Mouse (Mus musculus) small intestine, adult 2 months (tissue): ENCODE results near the gene Slc25a5.

Experiments used
- CTCF ChIP-seq: fragments of 200-500 bp; IDR thresholded peaks from 2 replicates; pipeline ENCODE4 v1.5.1; 2012; ENCODE audit warnings: low read depth, mild to moderate bottlenecking, control low read depth, inconsistent platforms, low read length, moderate library complexity, mixed read lengths; ENCODE audit not compliant: insufficient replicate concordance, insufficient read length; ENCODE audit errors: extremely low read depth
- POLR2A ChIP-seq: fragments of 200-500 bp; IDR thresholded peaks from 2 replicates; pipeline ENCODE4 v1.6.1; 2012; ENCODE audit warnings: low read depth, mild to moderate bottlenecking, control low read depth, inconsistent platforms, low read length, moderate library complexity

GRCm38 (mm10) chrX:36807360-36808317 is 12.2 kb downstream of the Slc25a5 start:
- TF ChIP-seq CTCF = peak; percentile 58; the same call in 1 of the 2 replicates
- TF ChIP-seq POLR2A = peak; percentile 54; the same call in 1 of the 2 replicates
